Mouse (Mus musculus): ENCODE measurements around the gene Rexo1. TPM values are rescaled to one million over a fixed set of nuclear protein-coding genes. Genes with fewer than 3 reads are reported as not detected.

Rexo1 gene
- polyA plus RNA-seq, 1 experiment from 2014 or later: 22.5 TPM

- ATAC-seq (ENCODE audit: low FRiP score): peak; percentile 80
- H3K9ac ChIP-seq (ENCODE audit: low read depth, low read length): peak within 1 kb of the TSS; percentile 60
- no peaks in the 10 kb centered on the region for H3K9me3 ChIP-seq (ENCODE audit: control insufficient read depth, low read length)
- H3K27ac ChIP-seq (ENCODE audit: low read depth, low read length): peak within 1 kb of the TSS; percentile 82
- no peaks in the 10 kb centered on the region for H3K36me3 ChIP-seq (ENCODE audit: control insufficient read depth, insufficient read depth, low read length)
- H3K4me2 ChIP-seq (replicated peaks; ENCODE audit: low read depth, low read length): peak within 1 kb of the TSS; percentile 97
- WGBS: under 1% methylated on average over 71 of the region's 97 CpGs
- peak within 1 kb of the TSS; percentile 82 for H3K4me3 ChIP-seq (ENCODE audit: low read depth, low read length)
- H3K27me3 ChIP-seq (ENCODE audit: control insufficient read depth, insufficient read depth, low read length): no peaks in the 10 kb centered on the region
- peaks cover 4% of the 10 kb centered on the region for H3K4me1 ChIP-seq (replicated peaks; ENCODE audit: control insufficient read depth, insufficient read depth, low read length)
- DNase-seq (ENCODE audit: low spot score): peak; percentile 95
Measured at GRCm38 (mm10) chr10:80577195-80578130, 16.1 kb upstream of the Rexo1 start, which contains the start of gene Klf16. Gene Klf16 (minus strand): TSS chr10:80577321.

DNA sequence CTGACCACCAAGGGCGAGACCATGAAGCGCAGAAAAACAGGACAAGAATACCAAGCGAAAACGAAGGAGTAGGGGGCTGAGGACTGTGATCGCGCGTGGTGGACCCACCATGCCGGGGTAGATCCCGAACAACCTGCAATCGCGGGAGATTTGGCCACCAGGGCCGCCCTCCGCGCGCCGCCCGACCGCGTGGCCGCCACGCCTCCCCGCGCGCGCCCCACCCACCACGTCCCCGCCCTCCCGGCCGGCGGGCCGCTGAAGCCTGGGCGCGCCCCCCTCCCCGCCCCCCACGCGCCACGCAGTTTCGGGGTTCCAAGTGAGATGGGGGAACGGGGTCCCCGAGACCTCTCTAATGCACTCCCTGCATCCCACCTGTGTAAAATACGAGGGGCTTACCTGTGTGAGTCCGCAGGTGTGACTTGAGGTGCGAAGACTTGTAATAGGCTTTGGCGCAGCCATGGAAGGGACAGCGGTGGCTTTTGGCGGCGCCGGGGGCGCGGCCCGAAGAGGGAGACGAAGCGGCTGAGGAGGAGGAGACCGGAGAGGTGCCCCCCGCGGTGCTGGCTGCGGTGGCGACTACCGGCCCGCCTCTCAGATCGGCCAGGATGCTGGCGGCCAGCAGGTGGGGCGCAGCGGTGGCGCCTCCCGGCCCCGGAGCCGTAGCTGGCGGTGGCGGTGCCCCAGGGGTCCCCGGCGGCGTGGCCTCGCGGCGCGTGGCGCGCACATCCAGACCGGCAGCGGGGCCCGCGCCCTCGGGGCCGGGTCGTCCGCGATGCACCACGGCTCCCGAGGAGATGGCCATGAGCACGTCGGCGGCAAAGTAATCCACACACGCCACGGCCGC lies 15.2 kb upstream of the Rexo1 start:
- H3K4me1 ChIP-seq (replicated peaks; ENCODE audit: control insufficient read depth, insufficient read depth, low read length): peaks cover 10% of the 10 kb centered on the region
- H3K4me2 ChIP-seq (replicated peaks; ENCODE audit: low read depth, low read length): peak overlapping the region; percentile 97
- H3K36me3 ChIP-seq (ENCODE audit: control insufficient read depth, insufficient read depth, low read length): no peaks in the 10 kb centered on the region
- peak overlapping the region; percentile 60 for H3K9ac ChIP-seq (ENCODE audit: low read depth, low read length)
- H3K4me3 ChIP-seq (ENCODE audit: low read depth, low read length): peak overlapping the region; percentile 82
- peak; percentile 13; the same call in 1 of the 2 replicates for ATAC-seq (ENCODE audit: low FRiP score)
- no peaks in the 10 kb centered on the region for H3K27me3 ChIP-seq (ENCODE audit: control insufficient read depth, insufficient read depth, low read length)
- peak; percentile 57 for DNase-seq (ENCODE audit: low spot score)
- WGBS: under 1% methylated on average over 58 of the region's 96 CpGs
- H3K27ac ChIP-seq (ENCODE audit: low read depth, low read length): peak overlapping the region; percentile 82
- H3K9me3 ChIP-seq (ENCODE audit: control insufficient read depth, low read length): no peaks in the 10 kb centered on the region

GRCm38 (mm10) chr10:80575925-80576324 lies 14.6 kb upstream of the Rexo1 start:
- Histone ChIP-seq H3K4me1 (replicated peaks; ENCODE audit: control insufficient read depth, insufficient read depth, low read length) (peaks cover 16% of the 10 kb centered on the region), H3K9ac (ENCODE audit: low read depth, low read length) (peak overlapping the region; percentile 60; the same call in 1 of the 2 replicates), H3K4me2 (replicated peaks; ENCODE audit: low read depth, low read length) (peak overlapping the region; percentile 97), H3K27me3 (ENCODE audit: control insufficient read depth, insufficient read depth, low read length) (no peaks in the 10 kb centered on the region), H3K36me3 (ENCODE audit: control insufficient read depth, insufficient read depth, low read length) (no peaks in the 10 kb centered on the region), H3K4me3 (ENCODE audit: low read depth, low read length) (peak overlapping the region; percentile 82), H3K9me3 (ENCODE audit: control insufficient read depth, low read length) (no peaks in the 10 kb centered on the region), H3K27ac (ENCODE audit: low read depth, low read length) (no peak overlapping the region)
- ATAC-seq (ENCODE audit: low FRiP score): no peak
- WGBS: 14% methylated on average over 17 of the region's 17 CpGs
- no peak for DNase-seq (ENCODE audit: low spot score)

GRCm38 (mm10) chr10:80574896-80575295 lies 13.5 kb upstream of the Rexo1 start:
- H3K36me3 ChIP-seq (ENCODE audit: control insufficient read depth, insufficient read depth, low read length): no peaks in the 10 kb centered on the region
- WGBS: 71% methylated on average over 3 of the region's 3 CpGs
- H3K4me1 ChIP-seq (replicated peaks; ENCODE audit: control insufficient read depth, insufficient read depth, low read length): peaks cover 18% of the 10 kb centered on the region
- no peak for ATAC-seq (ENCODE audit: low FRiP score)
- no peak overlapping the region for H3K4me2 ChIP-seq (replicated peaks; ENCODE audit: low read depth, low read length)
- no peak for DNase-seq (ENCODE audit: low spot score)
- H3K27ac ChIP-seq (ENCODE audit: low read depth, low read length): no peak overlapping the region
- H3K9me3 ChIP-seq (ENCODE audit: control insufficient read depth, low read length): no peaks in the 10 kb centered on the region
- H3K9ac ChIP-seq (ENCODE audit: low read depth, low read length): no peak overlapping the region
- no peak overlapping the region for H3K4me3 ChIP-seq (ENCODE audit: low read depth, low read length)
- H3K27me3 ChIP-seq (ENCODE audit: control insufficient read depth, insufficient read depth, low read length): no peaks in the 10 kb centered on the region

- Histone ChIP-seq H3K4me3 (ENCODE audit: low read depth, low read length) (no peak overlapping the region), H3K4me2 (replicated peaks; ENCODE audit: low read depth, low read length) (no peak overlapping the region), H3K36me3 (ENCODE audit: control insufficient read depth, insufficient read depth, low read length) (no peaks in the 10 kb centered on the region), H3K9me3 (ENCODE audit: control insufficient read depth, low read length) (no peaks in the 10 kb centered on the region), H3K4me1 (replicated peaks; ENCODE audit: control insufficient read depth, insufficient read depth, low read length) (peaks cover 18% of the 10 kb centered on the region), H3K27me3 (ENCODE audit: control insufficient read depth, insufficient read depth, low read length) (no peaks in the 10 kb centered on the region), H3K27ac (ENCODE audit: low read depth, low read length) (no peak overlapping the region), H3K9ac (ENCODE audit: low read depth, low read length) (no peak overlapping the region)
- no peak for DNase-seq (ENCODE audit: low spot score)
- WGBS: 57% methylated on average over 9 of the region's 9 CpGs
- ATAC-seq (ENCODE audit: low FRiP score): no peak
Measured at GRCm38 (mm10) chr10:80573944-80574343, 12.6 kb upstream of the Rexo1 start.

GRCm38 (mm10) chr10:80572477-80572876 lies 11.1 kb upstream of the Rexo1 start:
- Histone ChIP-seq H3K9ac (ENCODE audit: low read depth, low read length) (no peak overlapping the region), H3K27ac (ENCODE audit: low read depth, low read length) (no peak overlapping the region), H3K9me3 (ENCODE audit: control insufficient read depth, low read length) (no peaks in the 10 kb centered on the region), H3K36me3 (ENCODE audit: control insufficient read depth, insufficient read depth, low read length) (no peaks in the 10 kb centered on the region), H3K4me3 (ENCODE audit: low read depth, low read length) (no peak overlapping the region), H3K27me3 (ENCODE audit: control insufficient read depth, insufficient read depth, low read length) (no peaks in the 10 kb centered on the region), H3K4me1 (replicated peaks; ENCODE audit: control insufficient read depth, insufficient read depth, low read length) (peaks cover 18% of the 10 kb centered on the region), H3K4me2 (replicated peaks; ENCODE audit: low read depth, low read length) (no peak overlapping the region)
- 89% methylated on average over 2 of the region's 2 CpGs for WGBS
- DNase-seq (ENCODE audit: low spot score) (no peak), ATAC-seq (ENCODE audit: low FRiP score) (no peak)

GRCm38 (mm10) chr10:80570871-80571836 lies 9.8 kb upstream of the Rexo1 start:
- no peaks in the 10 kb centered on the region for H3K27me3 ChIP-seq (ENCODE audit: control insufficient read depth, insufficient read depth, low read length)
- no peaks in the 10 kb centered on the region for H3K9me3 ChIP-seq (ENCODE audit: control insufficient read depth, low read length)
- 23% methylated on average over 30 of the region's 30 CpGs for WGBS
- ATAC-seq (ENCODE audit: low FRiP score) (0 out of 2 replicates have a peak, but pooled peaks have one; percentile 20), DNase-seq (ENCODE audit: low spot score) (peak; percentile 55)
- H3K4me1 ChIP-seq (replicated peaks; ENCODE audit: control insufficient read depth, insufficient read depth, low read length): peaks cover 18% of the 10 kb centered on the region
- H3K4me3 ChIP-seq (ENCODE audit: low read depth, low read length): no peak overlapping the region
- peak overlapping the region; percentile 48; the same call in 1 of the 2 replicates for H3K27ac ChIP-seq (ENCODE audit: low read depth, low read length)
- H3K4me2 ChIP-seq (replicated peaks; ENCODE audit: low read depth, low read length): peak overlapping the region; percentile 38
- peak overlapping the region; percentile 43 for H3K9ac ChIP-seq (ENCODE audit: low read depth, low read length)
- no peaks in the 10 kb centered on the region for H3K36me3 ChIP-seq (ENCODE audit: control insufficient read depth, insufficient read depth, low read length)

- WGBS: 90% methylated on average over 10 of the region's 10 CpGs
- no peak overlapping the region for H3K4me2 ChIP-seq (replicated peaks; ENCODE audit: low read depth, low read length)
- peaks cover 16% of the 10 kb centered on the region for H3K4me1 ChIP-seq (replicated peaks; ENCODE audit: control insufficient read depth, insufficient read depth, low read length)
- no peaks in the 10 kb centered on the region for H3K36me3 ChIP-seq (ENCODE audit: control insufficient read depth, insufficient read depth, low read length)
- ATAC-seq (ENCODE audit: low FRiP score) (no peak), DNase-seq (ENCODE audit: low spot score) (no peak)
- H3K27ac ChIP-seq (ENCODE audit: low read depth, low read length): no peak overlapping the region; the same call in 1 of the 2 replicates
- H3K9ac ChIP-seq (ENCODE audit: low read depth, low read length): no peak overlapping the region; the same call in 1 of the 2 replicates
- H3K27me3 ChIP-seq (ENCODE audit: control insufficient read depth, insufficient read depth, low read length): no peaks in the 10 kb centered on the region
- no peaks in the 10 kb centered on the region for H3K9me3 ChIP-seq (ENCODE audit: control insufficient read depth, low read length)
- H3K4me3 ChIP-seq (ENCODE audit: low read depth, low read length): no peak overlapping the region
Measured at GRCm38 (mm10) chr10:80570419-80570818, 9.1 kb upstream of the Rexo1 start.
